Mouse (Mus musculus) MEL-GATA-1-ER (cell line): ENCODE measurements at regions not wholly inside any gene's neighbourhood (a gene's known extent, or its start where the extent isn't known, plus 50 kb on each side); places are given as distances from the start of the nearest gene placed in this dataset.

Source experiments
- DNase-seq: peaks from one replicate; pipeline ENCODE4 v3.0.0-alpha.2; 2012; ENCODE audit warnings: low read depth; ENCODE audit errors: extremely low read depth

- no peak for DNase-seq
Measured at GRCm38 (mm10) chr10:8072463-8072862, 116.4 kb upstream of the Tab2 start.

- DNase-seq = no peak
Measured at GRCm38 (mm10) chr10:8071858-8072257, 115.8 kb upstream of the Tab2 start.

GRCm38 (mm10) chr10:8070472-8070871 is 114.4 kb upstream of the Tab2 start:
- DNase-seq = peak; percentile 88

- DNase-seq = peak; percentile 82
Measured at GRCm38 (mm10) chr10:8066926-8067325, 110.9 kb upstream of the Tab2 start.

- DNase-seq = no peak
Measured at GRCm38 (mm10) chr10:8065746-8066145, 109.7 kb upstream of the Tab2 start.

- no peak for DNase-seq
Measured at GRCm38 (mm10) chr10:8064281-8064680, 108.3 kb upstream of the Tab2 start.

- no peak for DNase-seq
Measured at GRCm38 (mm10) chr10:8063458-8064090, 107.5 kb upstream of the Tab2 start.

- DNase-seq = no peak
Measured at GRCm38 (mm10) chr10:8060987-8061386, 105.0 kb upstream of the Tab2 start.

GRCm38 (mm10) chr10:8059769-8060168 is 103.7 kb upstream of the Tab2 start:
- no peak for DNase-seq

- no peak for DNase-seq
Measured at GRCm38 (mm10) chr10:8057855-8058254, 101.8 kb upstream of the Tab2 start.

- no peak for DNase-seq
Measured at GRCm38 (mm10) chr10:8055293-8055692, 99.3 kb upstream of the Tab2 start.

GRCm38 (mm10) chr10:8043416-8044163 is 87.6 kb upstream of the Tab2 start:
- no peak for DNase-seq

GRCm38 (mm10) chr10:8042306-8042705 is 86.3 kb upstream of the Tab2 start:
- DNase-seq = no peak

GRCm38 (mm10) chr10:8041790-8042189 is 85.8 kb upstream of the Tab2 start:
- no peak for DNase-seq

GRCm38 (mm10) chr10:8037986-8038631 is 82.1 kb upstream of the Tab2 start:
- no peak for DNase-seq

GRCm38 (mm10) chr10:8036293-8036692 is 80.3 kb upstream of the Tab2 start:
- no peak for DNase-seq

GRCm38 (mm10) chr10:8035310-8035709 is 79.3 kb upstream of the Tab2 start:
- no peak for DNase-seq

GRCm38 (mm10) chr10:8032203-8032602 is 76.2 kb upstream of the Tab2 start:
- no peak for DNase-seq

GRCm38 (mm10) chr10:8028840-8029239 is 72.8 kb upstream of the Tab2 start:
- DNase-seq = no peak

GRCm38 (mm10) chr10:8027023-8027422 is 71.0 kb upstream of the Tab2 start:
- DNase-seq = no peak

GRCm38 (mm10) chr10:8023741-8024140 is 67.7 kb upstream of the Tab2 start:
- no peak for DNase-seq

- DNase-seq = no peak
Measured at GRCm38 (mm10) chr10:8021971-8022370, 65.9 kb upstream of the Tab2 start.
